Mouse (Mus musculus): ENCODE data around the gene B3galnt1.

DNA sequence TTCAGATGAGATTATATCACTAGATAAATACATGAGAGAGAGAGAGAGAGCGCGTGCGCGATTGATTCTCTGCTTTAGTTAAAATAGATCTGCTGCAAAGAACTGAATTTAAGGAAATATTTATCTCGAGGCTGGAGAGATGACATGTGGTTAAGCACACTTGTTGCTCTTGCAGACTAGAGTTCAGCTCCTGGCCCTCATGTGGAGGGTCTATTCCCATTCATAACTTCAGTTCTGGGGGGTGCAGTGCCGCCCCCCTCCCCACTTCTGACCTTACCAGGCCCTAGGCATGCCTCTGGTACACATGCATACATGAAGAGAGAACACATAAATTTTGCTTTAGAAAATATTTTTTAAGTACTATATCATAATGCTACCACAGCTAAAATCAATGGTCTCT, 1.5 kb downstream of the B3galnt1 start:
- TF ChIP-seq ZC3H11A (IDR thresholded peaks at IDR 0.05; ENCODE audit: borderline replicate concordance, low read depth, low read length), result no peak
- TF ChIP-seq HCFC1 (IDR thresholded peaks at IDR 0.05; ENCODE audit: borderline replicate concordance, insufficient read depth, low read length), result no peak
- TF ChIP-seq ZNF384 (IDR thresholded peaks at IDR 0.05; ENCODE audit: low read depth, low read length), result no peak

All from ES-E14 (cell line).